Mouse (Mus musculus) megakaryocyte-erythroid progenitor cell, adult 5-6 weeks (primary cell): Measurements from ENCODE around the gene Zfhx3. TPM values are rescaled to one million over a fixed set of nuclear protein-coding genes. Genes with fewer than 3 reads are reported as not detected.

ENCODE experiments used
- ATAC-seq: replicated peaks from 2 replicates; pipeline ENCODE4 v1.8.0; 2016; ENCODE audit warnings: mild to moderate bottlenecking, inconsistent platforms; ENCODE audit not compliant: severe bottlenecking, poor library complexity, low FRiP score, low TSS enrichment
- total RNA-seq, 2 experiments: library from RNA; stranded (forward) in 1 of 2; stranded (reverse) in 1 of 2; fragments of 200-1000, 215-1000 nt in 1 of 2; fragments of >200 nt in 1 of 2; fragmentation: Nextera tagmentation in 1 of 2; gene quantifications; 2 replicates each; pipeline ENCODE4 v1.2.3; 2014 to 2017

The Zfhx3 gene
- total RNA-seq, 2 experiments from 2014 or later, result 0.28 to 2.9 TPM

- ATAC-seq, result no peak
Observed at GRCm38 (mm10) chr8:108880101-108880500, 937.7 kb downstream of the Zfhx3 start.

- ATAC-seq, result no peak
Observed at GRCm38 (mm10) chr8:108881336-108881735, 938.9 kb downstream of the Zfhx3 start.

GRCm38 (mm10) chr8:108882073-108882472 is 939.6 kb downstream of the Zfhx3 start:
- no peak for ATAC-seq

GRCm38 (mm10) chr8:108883381-108883780 is 940.9 kb downstream of the Zfhx3 start:
- ATAC-seq, result no peak

GRCm38 (mm10) chr8:108884947-108885346 is 942.5 kb downstream of the Zfhx3 start:
- no peak for ATAC-seq

- no peak for ATAC-seq
Observed at GRCm38 (mm10) chr8:108885450-108885849, 943.0 kb downstream of the Zfhx3 start.

- ATAC-seq, result no peak
Observed at GRCm38 (mm10) chr8:108885861-108886260, 943.4 kb downstream of the Zfhx3 start.

- peak; percentile 93 for ATAC-seq
Observed at GRCm38 (mm10) chr8:108886599-108887255, 944.3 kb downstream of the Zfhx3 start.

- ATAC-seq, result peak; percentile 62
Observed at GRCm38 (mm10) chr8:108887256-108887615, 944.8 kb downstream of the Zfhx3 start.

- no peak for ATAC-seq
Observed at GRCm38 (mm10) chr8:108887890-108888289, 945.4 kb downstream of the Zfhx3 start.

GRCm38 (mm10) chr8:108888924-108889323 is 946.5 kb downstream of the Zfhx3 start:
- ATAC-seq, result no peak

GRCm38 (mm10) chr8:108889406-108889805 is 947.0 kb downstream of the Zfhx3 start:
- ATAC-seq, result no peak

- no peak for ATAC-seq
Observed at GRCm38 (mm10) chr8:108894287-108894686, 951.8 kb downstream of the Zfhx3 start.

GRCm38 (mm10) chr8:108896468-108897346 is 954.3 kb downstream of the Zfhx3 start:
- ATAC-seq, result peak; percentile 77

GRCm38 (mm10) chr8:108897347-108898100 is 955.1 kb downstream of the Zfhx3 start:
- ATAC-seq, result no peak

- ATAC-seq, result 0 out of 2 replicates have a peak, but pooled peaks have one; percentile 23
Observed at GRCm38 (mm10) chr8:108899251-108899771, 956.9 kb downstream of the Zfhx3 start.

- no peak for ATAC-seq
Observed at GRCm38 (mm10) chr8:108900541-108900940, 958.1 kb downstream of the Zfhx3 start.

GRCm38 (mm10) chr8:108901208-108901607 is 958.8 kb downstream of the Zfhx3 start:
- ATAC-seq, result no peak

GRCm38 (mm10) chr8:108903550-108903949 is 961.1 kb downstream of the Zfhx3 start:
- ATAC-seq, result no peak
